Mouse (Mus musculus): Measurements from ENCODE around the gene Tyw3.
A peak's percentile ranks its signal among the peaks of the same experiment; 100 is the strongest.
"Not testable (repeated sequence)": the region's sequence is repeated elsewhere in the genome, so short reads cannot be mapped to it uniquely, and the experiment has no call there.

Gene Tyw3

GRCm38 (mm10) chr3:154596934-154597554 lies at the start of gene Tyw3:
Gene Tyw3 (minus strand): TSS chr3:154597104.
- peak; percentile 88 for DNase-seq (ENCODE audit: low spot score)

GRCm38 (mm10) chr3:154633091-154633490 lies 36.2 kb upstream of the Tyw3 start:
- DNase-seq (ENCODE audit: low spot score), result no peak

- DNase-seq (ENCODE audit: low spot score), result not testable (repeated sequence)
Observed at GRCm38 (mm10) chr3:154631281-154631680, 34.4 kb upstream of the Tyw3 start.

- DNase-seq (ENCODE audit: low spot score), result peak; percentile 4
Observed at GRCm38 (mm10) chr3:154628284-154628683, 31.4 kb upstream of the Tyw3 start.

GRCm38 (mm10) chr3:154616106-154616505 lies 19.2 kb upstream of the Tyw3 start:
- DNase-seq (ENCODE audit: low spot score), result no peak

GRCm38 (mm10) chr3:154615304-154615703 lies 18.4 kb upstream of the Tyw3 start:
- no peak for DNase-seq (ENCODE audit: low spot score)

- no peak for DNase-seq (ENCODE audit: low spot score)
Observed at GRCm38 (mm10) chr3:154614771-154615170, 17.9 kb upstream of the Tyw3 start.

- DNase-seq (ENCODE audit: low spot score), result no peak
Observed at GRCm38 (mm10) chr3:154611888-154612287, 15.0 kb upstream of the Tyw3 start.

- no peak for DNase-seq (ENCODE audit: low spot score)
Observed at GRCm38 (mm10) chr3:154607896-154608295, 11.0 kb upstream of the Tyw3 start.

GRCm38 (mm10) chr3:154604871-154605270 lies 8.0 kb upstream of the Tyw3 start:
- DNase-seq (ENCODE audit: low spot score), result no peak

GRCm38 (mm10) chr3:154602141-154602540 lies 5.2 kb upstream of the Tyw3 start:
- no peak for DNase-seq (ENCODE audit: low spot score)

- no peak for DNase-seq (ENCODE audit: low spot score)
Observed at GRCm38 (mm10) chr3:154597561-154597960, 657 bp upstream of the Tyw3 start.

GRCm38 (mm10) chr3:154596488-154596933 lies 393 bp downstream of the Tyw3 start, which contains the start of gene Cryz:
Gene Cryz (plus strand): TSS chr3:154596711.
- peak; percentile 89 for DNase-seq (ENCODE audit: low spot score)

GRCm38 (mm10) chr3:154594156-154594555 lies 2.7 kb downstream of the Tyw3 start:
- no peak for DNase-seq (ENCODE audit: low spot score)

GRCm38 (mm10) chr3:154593596-154593995 lies 3.3 kb downstream of the Tyw3 start:
- DNase-seq (ENCODE audit: low spot score), result no peak

- no peak for DNase-seq (ENCODE audit: low spot score)
Observed at GRCm38 (mm10) chr3:154591621-154592020, 5.3 kb downstream of the Tyw3 start.

- no peak for DNase-seq (ENCODE audit: low spot score)
Observed at GRCm38 (mm10) chr3:154590971-154591370, 5.9 kb downstream of the Tyw3 start.

- DNase-seq (ENCODE audit: low spot score), result no peak
Observed at GRCm38 (mm10) chr3:154584351-154584750, 12.6 kb downstream of the Tyw3 start.

- no peak for DNase-seq (ENCODE audit: low spot score)
Observed at GRCm38 (mm10) chr3:154577895-154578294, 19.0 kb downstream of the Tyw3 start.

- no peak for DNase-seq (ENCODE audit: low spot score)
Observed at GRCm38 (mm10) chr3:154573666-154574065, 23.2 kb downstream of the Tyw3 start.

GRCm38 (mm10) chr3:154572341-154572972 lies 24.4 kb downstream of the Tyw3 start:
- DNase-seq (ENCODE audit: low spot score), result peak; percentile 44

- no peak for DNase-seq (ENCODE audit: low spot score)
Observed at GRCm38 (mm10) chr3:154570786-154571185, 26.1 kb downstream of the Tyw3 start.

GRCm38 (mm10) chr3:154570029-154570575 lies 26.8 kb downstream of the Tyw3 start:
- no peak for DNase-seq (ENCODE audit: low spot score)
